Mouse (Mus musculus): ENCODE measurements around the gene Lrch1. TPM values are rescaled to one million over a fixed set of nuclear protein-coding genes. Genes with fewer than 3 reads are reported as not detected.

Gene Lrch1
- total RNA-seq, 2 experiments from 2014 or later, result 3.0 to 4.4 TPM

GRCm38 (mm10) chr14:74830591-74830990 lies 117.1 kb downstream of the Lrch1 start:
- no peak overlapping the region for H3K4me3 ChIP-seq
- no peak overlapping the region for H3K27ac ChIP-seq
- DNase-seq, result no peak
- no peak for TF ChIP-seq CTCF (IDR thresholded peaks at IDR 0.05)
- intact Hi-C loops (cut with DNase I), result no loop called here

- DNase-seq, result peak; percentile 20
- H3K4me3 ChIP-seq, result no peak overlapping the region
- no peak overlapping the region for H3K27ac ChIP-seq
- intact Hi-C loops (cut with DNase I), result no loop called here
- no peak for TF ChIP-seq CTCF (IDR thresholded peaks at IDR 0.05)
Measured at GRCm38 (mm10) chr14:74822757-74823680, 124.7 kb downstream of the Lrch1 start.

- TF ChIP-seq CTCF (IDR thresholded peaks at IDR 0.05), result no peak
- H3K27ac ChIP-seq, result no peak overlapping the region
- H3K4me3 ChIP-seq, result no peak overlapping the region
- intact Hi-C loops (cut with DNase I), result no loop called here
- no peak for DNase-seq
Measured at GRCm38 (mm10) chr14:74822048-74822447, 125.6 kb downstream of the Lrch1 start.

GRCm38 (mm10) chr14:74820180-74820813 lies 127.4 kb downstream of the Lrch1 start:
- intact Hi-C loops (cut with DNase I), result no loop called here
- peak overlapping the region; percentile 46; the same call in 1 of the 2 replicates for H3K27ac ChIP-seq
- peak overlapping the region; percentile 21 for H3K4me3 ChIP-seq
- no peak for TF ChIP-seq CTCF (IDR thresholded peaks at IDR 0.05)
- peak; percentile 59 for DNase-seq

- TF ChIP-seq CTCF (IDR thresholded peaks at IDR 0.05), result no peak
- Histone ChIP-seq H3K27ac (no peak overlapping the region), H3K4me3 (no peak overlapping the region)
- intact Hi-C loops (cut with DNase I), result no loop called here
- DNase-seq, result no peak
Measured at GRCm38 (mm10) chr14:74816705-74817104, 131.0 kb downstream of the Lrch1 start.

GRCm38 (mm10) chr14:74814848-74815789 lies 132.6 kb downstream of the Lrch1 start:
- no peak overlapping the region for H3K27ac ChIP-seq
- no peak for TF ChIP-seq CTCF (IDR thresholded peaks at IDR 0.05)
- intact Hi-C loops (cut with DNase I), result no loop called here
- no peak overlapping the region for H3K4me3 ChIP-seq
- no peak for DNase-seq

GRCm38 (mm10) chr14:74811617-74812016 lies 136.1 kb downstream of the Lrch1 start:
- intact Hi-C loops (cut with DNase I), result no loop called here
- Histone ChIP-seq H3K27ac (no peak overlapping the region), H3K4me3 (no peak overlapping the region)
- DNase-seq, result no peak
- no peak for TF ChIP-seq CTCF (IDR thresholded peaks at IDR 0.05)

- H3K27ac ChIP-seq, result no peak overlapping the region
- TF ChIP-seq CTCF (IDR thresholded peaks at IDR 0.05), result no peak
- intact Hi-C loops (cut with DNase I), result no loop called here
- H3K4me3 ChIP-seq, result no peak overlapping the region
- no peak for DNase-seq
Measured at GRCm38 (mm10) chr14:74801961-74802360, 145.7 kb downstream of the Lrch1 start.

- intact Hi-C loops (cut with DNase I), result no loop called here
- TF ChIP-seq CTCF (IDR thresholded peaks at IDR 0.05), result no peak
- H3K27ac ChIP-seq, result no peak overlapping the region
- no peak for DNase-seq
- H3K4me3 ChIP-seq, result no peak overlapping the region
Measured at GRCm38 (mm10) chr14:74798063-74798890, 149.4 kb downstream of the Lrch1 start.

GRCm38 (mm10) chr14:74797386-74798062 lies 150.2 kb downstream of the Lrch1 start:
- TF ChIP-seq CTCF (IDR thresholded peaks at IDR 0.05), result no peak
- intact Hi-C loops (cut with DNase I), result no loop called here
- DNase-seq, result no peak
- H3K27ac ChIP-seq, result no peak overlapping the region
- H3K4me3 ChIP-seq, result no peak overlapping the region

- no peak overlapping the region for H3K4me3 ChIP-seq
- intact Hi-C loops (cut with DNase I), result no loop called here
- no peak overlapping the region for H3K27ac ChIP-seq
- no peak for DNase-seq
- TF ChIP-seq CTCF (IDR thresholded peaks at IDR 0.05), result no peak
Measured at GRCm38 (mm10) chr14:74794931-74795330, 152.7 kb downstream of the Lrch1 start.

Data from gastrocnemius, adult 2 months (tissue).